ENCODE assay signal across 29 mouse cellular contexts in genomic region chr9:76196917-76197316, GRCm38 (mm10). TPM values are rescaled to one million over a fixed set of nuclear protein-coding genes. Genes with fewer than 3 reads are reported as not detected.
DNase-seq lines count a peak whose midpoint lies in the region; ATAC-seq and TF ChIP-seq lines count a peak whose summit lies in the region.
"Had no signal": no experiment of that assay in that cellular context is flagged by ENCODE, and none has a peak within 500 bp of the region (broad histone marks: within the 10 kb centered on the region; RNA-seq: fewer than 3 reads in every experiment).

No protein-coding gene starts in this region.

- H3K4me1 ChIP-seq in embryonic facial prominence, embryonic 14.5 days (ENCODE audit: control insufficient read depth, insufficient read depth, low read length), result no peaks in the 10 kb centered on the region; the same call in none of the 2 replicates
- no peaks in the 10 kb centered on the region for H3K4me1 ChIP-seq in embryonic facial prominence, embryonic 10.5 days
- no peaks in the 10 kb centered on the region for H3K4me1 ChIP-seq in limb, embryonic 11.5 days (ENCODE audit: control insufficient read depth, insufficient read depth, low read length)
- 0 out of 2 replicates have a peak, but pooled peaks cover 3% of the 10 kb centered on the region for H3K4me1 ChIP-seq in limb, embryonic 10.5 days
- no peaks in the 10 kb centered on the region for H3K4me1 ChIP-seq in limb, embryonic 14.5 days (ENCODE audit: control insufficient read depth, insufficient read depth, low read length)
- H3K4me1 ChIP-seq: forebrain, embryonic 10.5 days; hindbrain, embryonic 10.5 days; hindbrain, embryonic 13.5 days had no signal

- H3K27me3 ChIP-seq in embryonic facial prominence, embryonic 14.5 days (replicated peaks; ENCODE audit: control insufficient read depth, insufficient read depth, low read length), result no peaks in the 10 kb centered on the region
- no peaks in the 10 kb centered on the region for H3K27me3 ChIP-seq in embryonic facial prominence, embryonic 10.5 days (replicated peaks; ENCODE audit: low read depth, poor library complexity, severe bottlenecking)
- no peaks in the 10 kb centered on the region for H3K27me3 ChIP-seq in limb, embryonic 11.5 days (ENCODE audit: control insufficient read depth, insufficient read depth, low read length)
- H3K27me3 ChIP-seq in limb, embryonic 10.5 days (ENCODE audit: low read depth, poor library complexity, severe bottlenecking), result no peaks in the 10 kb centered on the region
- no peaks in the 10 kb centered on the region for H3K27me3 ChIP-seq in limb, embryonic 14.5 days (ENCODE audit: control insufficient read depth, insufficient read depth, low read length)
- H3K27me3 ChIP-seq: embryonic facial prominence, embryonic 13.5 days; hindbrain, embryonic 13.5 days had no signal

- DNase-seq in embryonic facial prominence, embryonic 14.5 days (ENCODE audit: low spot score), result peak; percentile 57
- DNase-seq in embryonic facial prominence, embryonic 10.5 days (ENCODE audit: low spot score), result no peak
- DNase-seq in frontal cortex, postnatal 25 days (ENCODE audit: low spot score in 2 of 2), result no peak
- DNase-seq in limb, embryonic 11.5 days (ENCODE audit: low spot score), result no peak
- DNase-seq in limb, embryonic 10.5 days (ENCODE audit: low spot score), result no peak
- DNase-seq in limb, embryonic 14.5 days (ENCODE audit: low spot score), result peak; percentile 53
- no peak for DNase-seq in kidney, postnatal 25 days
- DNase-seq: adrenal gland, adult 8-10 months; adrenal gland, postnatal 25 days; cerebellum, adult 11 months; cerebellum, adult 2 months; cerebellum, adult 9-11 months; cerebellum, postnatal 25 days; gastrocnemius, adult 2 months; gastrocnemius, postnatal 14 days; heart, adult 11 months had no signal

- no peak overlapping the region for H3K27ac ChIP-seq in embryonic facial prominence, embryonic 14.5 days (replicated peaks; ENCODE audit: low read depth, low read length)
- H3K27ac ChIP-seq in embryonic facial prominence, embryonic 10.5 days (replicated peaks), result no peak overlapping the region
- no peak overlapping the region for H3K27ac ChIP-seq in limb, embryonic 11.5 days (replicated peaks; ENCODE audit: low read depth, low read length)
- H3K27ac ChIP-seq in limb, embryonic 10.5 days, result no peak overlapping the region
- H3K27ac ChIP-seq in limb, embryonic 14.5 days (replicated peaks; ENCODE audit: low read depth, low read length), result no peak overlapping the region
- H3K27ac ChIP-seq: embryonic facial prominence, embryonic 13.5 days; forebrain, embryonic 10.5 days; gastrocnemius, adult 2 months; hindbrain, embryonic 10.5 days; hindbrain, embryonic 13.5 days; hindbrain, postnatal 0 days had no signal

- 44% methylated on average over 4 of the region's 4 CpGs for WGBS in embryonic facial prominence, embryonic 14.5 days
- WGBS in embryonic facial prominence, embryonic 10.5 days, result 88% methylated on average over 4 of the region's 4 CpGs
- 68% methylated on average over 4 of the region's 4 CpGs for WGBS in limb, embryonic 11.5 days
- WGBS in limb, embryonic 10.5 days, result 81% methylated on average over 4 of the region's 4 CpGs
- WGBS in limb, embryonic 14.5 days, result 56% methylated on average over 4 of the region's 4 CpGs

- no peaks in the 10 kb centered on the region for H3K9me3 ChIP-seq in embryonic facial prominence, embryonic 14.5 days (ENCODE audit: control insufficient read depth, low read length)
- H3K9me3 ChIP-seq in embryonic facial prominence, embryonic 10.5 days, result no peaks in the 10 kb centered on the region
- no peaks in the 10 kb centered on the region for H3K9me3 ChIP-seq in limb, embryonic 11.5 days (ENCODE audit: control insufficient read depth, low read length)
- H3K9me3 ChIP-seq in limb, embryonic 10.5 days (replicated peaks), result no peaks in the 10 kb centered on the region
- H3K9me3 ChIP-seq in limb, embryonic 14.5 days (ENCODE audit: control insufficient read depth, low read length), result no peaks in the 10 kb centered on the region
- H3K9me3 ChIP-seq: embryonic facial prominence, embryonic 13.5 days; forebrain, embryonic 10.5 days; hindbrain, embryonic 10.5 days; hindbrain, embryonic 13.5 days had no signal

- no peak overlapping the region for H3K9ac ChIP-seq in embryonic facial prominence, embryonic 14.5 days (ENCODE audit: low read depth, low read length)
- H3K9ac ChIP-seq in limb, embryonic 11.5 days (ENCODE audit: low read length), result no peak overlapping the region
- no peak overlapping the region for H3K9ac ChIP-seq in limb, embryonic 14.5 days (ENCODE audit: low read depth, low read length, severe bottlenecking)
- H3K9ac ChIP-seq: embryonic facial prominence, embryonic 13.5 days; hindbrain, embryonic 13.5 days had no signal

- no peak for TF ChIP-seq POLR2A in limb, embryonic 14.5 days (IDR thresholded peaks at IDR 0.05; ENCODE audit: borderline replicate concordance, extremely low read depth, insufficient read depth, insufficient read length)

- no peak overlapping the region for H3K4me3 ChIP-seq in embryonic facial prominence, embryonic 14.5 days (ENCODE audit: low read depth, low read length)
- H3K4me3 ChIP-seq in embryonic facial prominence, embryonic 10.5 days, result no peak overlapping the region
- no peak overlapping the region for H3K4me3 ChIP-seq in limb, embryonic 11.5 days (ENCODE audit: low read depth, low read length)
- no peak overlapping the region for H3K4me3 ChIP-seq in limb, embryonic 10.5 days
- H3K4me3 ChIP-seq in limb, embryonic 14.5 days (replicated peaks; ENCODE audit: low read length), result no peak overlapping the region
- H3K4me3 ChIP-seq: embryonic facial prominence, embryonic 13.5 days; forebrain, embryonic 10.5 days; gastrocnemius, adult 2 months; hindbrain, embryonic 10.5 days; hindbrain, embryonic 13.5 days had no signal

- ATAC-seq in embryonic facial prominence, embryonic 14.5 days (ENCODE audit: low read depth), result no peak
- ATAC-seq in frontal cortex, adult (ENCODE audit: low TSS enrichment), result peak; percentile 52
- ATAC-seq in limb, embryonic 11.5 days (ENCODE audit: insufficient number of reproducible peaks, low FRiP score, low TSS enrichment, low read depth), result peak; percentile 57; the same call in 1 of the 2 replicates
- ATAC-seq in limb, embryonic 14.5 days (ENCODE audit: low FRiP score, low read depth), result no peak
- ATAC-seq: activated CD4-positive, CD25-positive, alpha-beta regulatory T cell, adult 4 months; forebrain, embryonic 16.5 days; hindbrain, postnatal 0 days; inflammation-experienced regulatory T-cells, adult 6 months; intestine, embryonic 16.5 days had no signal

- H3K36me3 ChIP-seq in embryonic facial prominence, embryonic 14.5 days (ENCODE audit: control insufficient read depth, insufficient read depth, low read length), result no peaks in the 10 kb centered on the region
- no peaks in the 10 kb centered on the region for H3K36me3 ChIP-seq in embryonic facial prominence, embryonic 10.5 days (replicated peaks)
- no peaks in the 10 kb centered on the region for H3K36me3 ChIP-seq in limb, embryonic 11.5 days (ENCODE audit: control insufficient read depth, insufficient read depth, low read length)
- no peaks in the 10 kb centered on the region for H3K36me3 ChIP-seq in limb, embryonic 10.5 days
- no peaks in the 10 kb centered on the region for H3K36me3 ChIP-seq in limb, embryonic 14.5 days (ENCODE audit: control insufficient read depth, insufficient read depth, low read length)
- H3K36me3 ChIP-seq: embryonic facial prominence, embryonic 13.5 days; forebrain, embryonic 10.5 days; hindbrain, embryonic 10.5 days; hindbrain, embryonic 13.5 days had no signal

- no peak overlapping the region for H3K4me2 ChIP-seq in embryonic facial prominence, embryonic 14.5 days (ENCODE audit: low read depth, low read length)
- no peak overlapping the region for H3K4me2 ChIP-seq in limb, embryonic 11.5 days (ENCODE audit: low read depth, severe bottlenecking)
- no peak overlapping the region for H3K4me2 ChIP-seq in limb, embryonic 14.5 days (replicated peaks; ENCODE audit: low read depth, low read length, severe bottlenecking)
- H3K4me2 ChIP-seq: embryonic facial prominence, embryonic 13.5 days; heart, embryonic 11.5 days; hindbrain, embryonic 13.5 days had no signal

RNA-seq across cellular contexts. Expression of gene Gfral, which starts 16.5 kb away (rescaled TPM):
- polyA plus RNA-seq in embryonic facial prominence, embryonic 14.5 days (2014; fragmentation: Nextera tagmentation; extraction: Ambion mirVana), result not detected in 2 replicates
- polyA plus RNA-seq in embryonic facial prominence, embryonic 10.5 days (2016; fragmentation: Nextera tagmentation; extraction: Ambion mirVana), result not detected in 2 replicates
- polyA plus RNA-seq in limb, embryonic 11.5 days (2014; fragmentation: Nextera tagmentation; extraction: Ambion mirVana), result not detected in 2 replicates
- not detected in 2 replicates for polyA plus RNA-seq in limb, embryonic 10.5 days (2016; fragmentation: Nextera tagmentation; extraction: Ambion mirVana)
- not detected in 2 replicates for polyA plus RNA-seq in limb, embryonic 14.5 days (2012; rRNA removed)
- not detected in 2 replicates for polyA plus RNA-seq in limb, embryonic 14.5 days (2014; fragmentation: Nextera tagmentation; extraction: Ambion mirVana)
- polyA plus RNA-seq: activated CD4-positive, CD25-positive, alpha-beta regulatory T cell, adult 4 months; cerebellum, adult 2 months; forebrain, embryonic 10.5 days; forebrain, embryonic 16.5 days; heart, embryonic 11.5 days; heart, embryonic 14.5 days; heart, postnatal 0 days; hindbrain, embryonic 10.5 days; hindbrain, embryonic 13.5 days; hindbrain, postnatal 0 days; inflammation-experienced regulatory T-cells, adult 6 months; intestine, embryonic 16.5 days had no signal

Comparison
In these comparisons a context has a peak if more than half of its experiments do, and no peak if none do; other contexts are left out.
1. ATAC-seq: peak in frontal cortex, adult (single experiment) and limb, embryonic 11.5 days (single experiment); none in embryonic facial prominence, embryonic 14.5 days (single experiment) and limb, embryonic 14.5 days (single experiment).
2. DNase-seq: peak in embryonic facial prominence, embryonic 14.5 days (single experiment) and limb, embryonic 14.5 days (single experiment); none in embryonic facial prominence, embryonic 10.5 days (single experiment), frontal cortex, postnatal 25 days (0 of 2), limb, embryonic 11.5 days (single experiment), limb, embryonic 10.5 days (single experiment) and kidney, postnatal 25 days (0 of 2).